Mouse (Mus musculus) left cerebral cortex, postnatal 25 days (tissue): ENCODE measurements at regions not wholly inside any gene's neighbourhood (a gene's known extent, or its start where the extent isn't known, plus 50 kb on each side); places are given as distances from the start of the nearest gene placed in this dataset.

Source experiments
- DNase-seq, 2 experiments: peaks; one replicate each; pipeline ENCODE4 v3.0.0; 2022; ENCODE audit warnings: low spot score in 2 of 2, mixed read lengths in 1 of 2
- intact Hi-C: fragments of 180-260 bp; cut with DNase I; formaldehyde crosslinking; loops from one replicate; pipeline ENCODE4 v1.15.1; 2025

- DNase-seq, result peak; percentile 37 to 84
- intact Hi-C loops, result no loop called here
Observed at GRCm38 (mm10) chr5:70252061-70252620, 590.3 kb downstream of the Gabrg1 start.
